ENCODE assay signal across 10 mouse cellular contexts in the genomic region with DNA sequence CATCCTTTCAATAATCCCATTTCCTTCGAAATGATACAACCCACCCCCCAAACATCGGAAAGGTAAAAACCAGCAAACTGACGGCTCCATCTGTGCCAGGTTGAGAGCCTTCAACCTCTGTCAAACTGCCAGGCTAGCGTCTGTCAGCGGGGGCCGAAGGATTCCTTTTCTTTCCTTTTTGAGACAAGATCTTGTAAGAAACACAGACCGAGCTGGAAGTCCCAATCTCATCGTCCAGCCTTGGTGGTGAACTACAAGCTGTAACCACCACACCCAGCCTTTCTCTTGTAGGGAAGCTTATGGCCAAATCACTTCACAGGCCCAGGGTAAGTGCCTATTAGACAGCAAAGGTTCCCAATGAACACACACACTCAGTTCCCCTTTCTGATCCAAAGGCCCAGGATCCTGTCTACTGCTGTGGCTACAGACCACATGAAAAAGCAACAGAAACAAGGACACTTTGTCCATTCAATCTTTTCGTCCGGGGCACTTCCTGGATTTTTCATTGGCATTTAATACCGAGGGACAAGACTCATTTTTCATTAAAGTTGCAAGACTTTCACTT. TPM values are rescaled to one million over a fixed set of nuclear protein-coding genes. Genes with fewer than 3 reads are reported as not detected.
DNase-seq lines count a peak whose midpoint lies in the region; ATAC-seq and TF ChIP-seq lines count a peak whose summit lies in the region.
"Had no signal": no experiment of that assay in that cellular context is flagged by ENCODE, and none has a peak within 500 bp of the region (broad histone marks: within the 10 kb centered on the region; RNA-seq: fewer than 3 reads in every experiment).

No protein-coding gene starts in this region.

- no peak overlapping the region for H3K27ac ChIP-seq in lung, embryonic 14.5 days (ENCODE audit: low read depth)
- no peak overlapping the region for H3K27ac ChIP-seq in midbrain, postnatal 0 days (ENCODE audit: low read depth, low read length)
- H3K27ac ChIP-seq: embryonic facial prominence, embryonic 13.5 days; limb, embryonic 15.5 days had no signal

- H3K4me2 ChIP-seq in lung, embryonic 14.5 days, result peak overlapping the region; percentile 5; the same call in 1 of the 2 replicates
- peak overlapping the region; percentile 97 for H3K4me2 ChIP-seq in midbrain, postnatal 0 days (ENCODE audit: low read depth, low read length, poor library complexity, severe bottlenecking)

- ATAC-seq in lung, embryonic 14.5 days (ENCODE audit: insufficient read depth), result no peak
- ATAC-seq in midbrain, postnatal 0 days (ENCODE audit: low FRiP score), result no peak

- DNase-seq in adrenal gland, postnatal 14 days, result peak; percentile 16
- no peak for DNase-seq in adrenal gland, adult 8-10 months
- DNase-seq in lung, embryonic 14.5 days, result no peak
- no peak for DNase-seq in lung, postnatal 10 days
- peak; percentile 32 to 38 for DNase-seq in heart, postnatal 10 days
- DNase-seq in midbrain, postnatal 0 days (ENCODE audit: low spot score), result no peak
- no peak for DNase-seq in embryo, embryonic 9.5 days (ENCODE audit: extremely low spot score)
- DNase-seq in spleen, postnatal 10 days (ENCODE audit: low spot score in 2 of 2), result no peak

- H3K4me1 ChIP-seq in lung, embryonic 14.5 days (ENCODE audit: insufficient read depth), result 0 out of 2 replicates have a peak, but pooled peaks cover 3% of the 10 kb centered on the region
- H3K4me1 ChIP-seq in midbrain, postnatal 0 days (ENCODE audit: insufficient read depth, low read length), result no peaks in the 10 kb centered on the region

- 0 out of 2 replicates have a peak overlapping the region, but pooled peaks have one; percentile 4 for H3K4me3 ChIP-seq in lung, embryonic 14.5 days (ENCODE audit: low read depth, low read length)
- peak overlapping the region; percentile 82 for H3K4me3 ChIP-seq in midbrain, postnatal 0 days (ENCODE audit: low read depth, low read length)
- H3K4me3 ChIP-seq: embryonic facial prominence, embryonic 13.5 days had no signal

- H3K9ac ChIP-seq in lung, embryonic 14.5 days, result no peak overlapping the region
- peak overlapping the region; percentile 87 for H3K9ac ChIP-seq in midbrain, postnatal 0 days (replicated peaks; ENCODE audit: low read length, poor library complexity, severe bottlenecking)
- H3K9ac ChIP-seq: embryonic facial prominence, embryonic 13.5 days; limb, embryonic 15.5 days had no signal

- H3K27me3 ChIP-seq in lung, embryonic 14.5 days (ENCODE audit: insufficient read depth, low read length), result peaks cover 47% of the 10 kb centered on the region
- no peaks in the 10 kb centered on the region for H3K27me3 ChIP-seq in midbrain, postnatal 0 days (ENCODE audit: insufficient read depth, low read length)

- 75% methylated on average over 11 of the region's 11 CpGs for WGBS in lung, embryonic 14.5 days
- 62% methylated on average over 11 of the region's 11 CpGs for WGBS in midbrain, postnatal 0 days

- no peak for TF ChIP-seq CTCF in lung, embryonic 14.5 days (IDR thresholded peaks at IDR 0.05; ENCODE audit: low read depth)
- no peak for TF ChIP-seq CTCF in midbrain, postnatal 0 days (IDR thresholded peaks at IDR 0.05)

- H3K36me3 ChIP-seq in lung, embryonic 14.5 days (ENCODE audit: insufficient read depth), result no peaks in the 10 kb centered on the region
- no peaks in the 10 kb centered on the region for H3K36me3 ChIP-seq in midbrain, postnatal 0 days (ENCODE audit: insufficient read depth, low read length)
- H3K36me3 ChIP-seq: embryonic facial prominence, embryonic 13.5 days; limb, embryonic 15.5 days had no signal

- no peaks in the 10 kb centered on the region for H3K9me3 ChIP-seq in lung, embryonic 14.5 days (ENCODE audit: low read depth, low read length)
- no peaks in the 10 kb centered on the region for H3K9me3 ChIP-seq in midbrain, postnatal 0 days (ENCODE audit: low read length)
- H3K9me3 ChIP-seq: embryonic facial prominence, embryonic 13.5 days; limb, embryonic 15.5 days had no signal

- intact Hi-C loops in heart, postnatal 10 days (cut with DNase I), result loop anchor here (5.0 kb wide), 1 partner anchor 95 kb away; no protein-coding TSS in a partner anchor

RNA-seq across cellular contexts. Expression of gene March5, which starts 34.7 kb away (rescaled TPM):
- 143 TPM in 2 replicates for total RNA-seq in adrenal gland, postnatal 14 days (2021)
- total RNA-seq in adrenal gland, adult 8-10 months (2022), result 100 to 1,000 TPM in 1 of 4 experiments, 10 to 100 TPM in 3; 78.1 to 100 (median 96.2) TPM
- 113 and 114 TPM in 2 replicates for polyA plus RNA-seq in lung, embryonic 14.5 days (2014; fragmentation: Nextera tagmentation; extraction: Ambion mirVana)
- 10 to 100 TPM; 85.0 to 95.3 TPM for total RNA-seq in heart, postnatal 10 days (2021)
- 79.9 and 83.1 TPM in 2 replicates for total RNA-seq in midbrain, postnatal 0 days (2014; rRNA removed)
- polyA plus RNA-seq in midbrain, postnatal 0 days (2015; fragmentation: Nextera tagmentation; extraction: Ambion mirVana), result 89.0 and 97.0 TPM in 2 replicates

RNA-seq across cellular contexts. Expression of gene Cpeb3, which starts 35.8 kb away (rescaled TPM):
- 15.4 and 19.3 TPM in 2 replicates for total RNA-seq in adrenal gland, postnatal 14 days (2021)
- 10 to 100 TPM; 20.4 to 29.9 (median 26.0) TPM for total RNA-seq in adrenal gland, adult 8-10 months (2022)
- polyA plus RNA-seq in lung, embryonic 14.5 days (2014; fragmentation: Nextera tagmentation; extraction: Ambion mirVana), result 0.63 and 0.95 TPM in 2 replicates
- total RNA-seq in heart, postnatal 10 days (2021), result 10 to 100 TPM; 58.2 to 58.4 TPM
- total RNA-seq in midbrain, postnatal 0 days (2014; rRNA removed), result 34.4 and 35.4 TPM in 2 replicates
- polyA plus RNA-seq in midbrain, postnatal 0 days (2015; fragmentation: Nextera tagmentation; extraction: Ambion mirVana), result 6.8 and 11.2 TPM in 2 replicates

Comparison
In these comparisons a context has a peak if more than half of its experiments do, and no peak if none do; other contexts are left out.
1. DNase-seq: peak in adrenal gland, postnatal 14 days (single experiment) and heart, postnatal 10 days (2 of 2); none in adrenal gland, adult 8-10 months (single experiment), lung, embryonic 14.5 days (single experiment), lung, postnatal 10 days (single experiment), midbrain, postnatal 0 days (single experiment), embryo, embryonic 9.5 days (single experiment) and spleen, postnatal 10 days (0 of 2).